Mouse (Mus musculus) stomach, postnatal 0 days (tissue): ENCODE results near the gene Sh3pxd2a. TPM values are rescaled to one million over a fixed set of nuclear protein-coding genes. Genes with fewer than 3 reads are reported as not detected.

Experiments used
- ATAC-seq: fragments of 200-750 bp; cut with Nextera tagmentation; 2 replicates; pipeline ENCODE4 v1.8.0; 2017; ENCODE audit not compliant: low FRiP score, low TSS enrichment
- DNase-seq: peaks from one replicate; pipeline ENCODE4 v3.0.0-alpha.2; 2016; ENCODE audit warnings: low spot score
- H3K27ac ChIP-seq: fragments of 300-500 bp; sonication (generic); replicated peaks from 2 replicates; pipeline ENCODE4 v1.5.1; 2014; ENCODE audit warnings: mild to moderate bottlenecking, control low read depth
- H3K27me3 ChIP-seq: fragments of 300-500 bp; sonication (generic); 2 replicates; pipeline ENCODE4 v1.6.1; 2014; ENCODE audit warnings: low read length; ENCODE audit not compliant: control insufficient read depth, insufficient read depth
- H3K36me3 ChIP-seq: fragments of 300-500 bp; sonication (generic); 2 replicates; pipeline ENCODE4 v1.6.1; 2014; ENCODE audit warnings: low read length, mixed read lengths; ENCODE audit not compliant: control insufficient read depth, insufficient read depth
- H3K4me1 ChIP-seq: fragments of 300-500 bp; sonication (generic); replicated peaks from 2 replicates; pipeline ENCODE4 v1.6.1; 2014; ENCODE audit warnings: antibody characterized with exemption; ENCODE audit not compliant: control insufficient read depth, insufficient read depth
- H3K4me2 ChIP-seq: fragments of 300-500 bp; sonication (generic); replicated peaks from 2 replicates; pipeline ENCODE4 v1.6.1; 2014; ENCODE audit warnings: low read depth, mild to moderate bottlenecking, control low read depth, moderate library complexity
- H3K4me3 ChIP-seq: fragments of 300-500 bp; sonication (generic); 2 replicates; pipeline ENCODE4 v1.5.1; 2014; ENCODE audit warnings: low read depth, low read length, control low read depth
- H3K9ac ChIP-seq: fragments of 300-500 bp; sonication (generic); 2 replicates; pipeline ENCODE4 v1.6.1; 2014; ENCODE audit warnings: mild to moderate bottlenecking, low read length, control low read depth, mixed read lengths
- H3K9me3 ChIP-seq: fragments of 300-500 bp; sonication (generic); 2 replicates; pipeline ENCODE4 v1.6.1; 2016; ENCODE audit warnings: low read length; ENCODE audit not compliant: control insufficient read depth
- CTCF ChIP-seq: IDR thresholded peaks from 2 replicates; pipeline ENCODE4 v1.5.1; 2016; ENCODE audit warnings: antibody characterized with exemption, low read depth, mild to moderate bottlenecking, moderate library complexity
- EP300 ChIP-seq: optimal IDR thresholded peaks from 2 replicates; pipeline ENCODE3; 2016; ENCODE audit warnings: antibody characterized with exemption
- WGBS: fragments of 180-500 bp; shearing (Covaris S2); extraction: QIAGEN DNeasy Blood & Tissue Kit; methylation state at CpG from one replicate; pipeline ENCODE4 v1.1.7; 2014; 5-methylcytosine and 5-hydroxymethylcytosine counted together
- polyA plus RNA-seq: library from polyadenylated mRNA; unstranded; fragments of >200 nt; fragmentation: Nextera tagmentation; extraction: Ambion mirVana; gene quantifications from 2 replicates; pipeline ENCODE4 v1.2.1, GENCODE M21; 2015

Sh3pxd2a gene
- polyA plus RNA-seq, 1 experiment from 2014 or later = 3.7 TPM

GRCm38 (mm10) chr19:47371521-47371920, 92.7 kb downstream of the Sh3pxd2a start:
- Histone ChIP-seq H3K4me1 (no peaks in the 10 kb centered on the region), H3K9me3 (no peaks in the 10 kb centered on the region), H3K27me3 (no peaks in the 10 kb centered on the region), H3K9ac (no peak overlapping the region), H3K36me3 (no peaks in the 10 kb centered on the region), H3K4me3 (no peak overlapping the region), H3K27ac (no peak overlapping the region), H3K4me2 (no peak overlapping the region)
- WGBS = 86% methylated on average over 11 of the region's 11 CpGs
- DNase-seq = no peak
- no peak for ATAC-seq
- TF ChIP-seq EP300 (no peak), CTCF (no peak)

GRCm38 (mm10) chr19:47369008-47369407, 95.2 kb downstream of the Sh3pxd2a start:
- Histone ChIP-seq H3K4me3 (no peak overlapping the region), H3K4me2 (no peak overlapping the region), H3K9ac (no peak overlapping the region), H3K4me1 (no peaks in the 10 kb centered on the region), H3K27me3 (no peaks in the 10 kb centered on the region), H3K27ac (no peak overlapping the region), H3K9me3 (no peaks in the 10 kb centered on the region), H3K36me3 (no peaks in the 10 kb centered on the region)
- DNase-seq (no peak), ATAC-seq (no peak)
- TF ChIP-seq CTCF (no peak), EP300 (no peak)
- WGBS = 63% methylated on average over 3 of the region's 3 CpGs

DNA sequence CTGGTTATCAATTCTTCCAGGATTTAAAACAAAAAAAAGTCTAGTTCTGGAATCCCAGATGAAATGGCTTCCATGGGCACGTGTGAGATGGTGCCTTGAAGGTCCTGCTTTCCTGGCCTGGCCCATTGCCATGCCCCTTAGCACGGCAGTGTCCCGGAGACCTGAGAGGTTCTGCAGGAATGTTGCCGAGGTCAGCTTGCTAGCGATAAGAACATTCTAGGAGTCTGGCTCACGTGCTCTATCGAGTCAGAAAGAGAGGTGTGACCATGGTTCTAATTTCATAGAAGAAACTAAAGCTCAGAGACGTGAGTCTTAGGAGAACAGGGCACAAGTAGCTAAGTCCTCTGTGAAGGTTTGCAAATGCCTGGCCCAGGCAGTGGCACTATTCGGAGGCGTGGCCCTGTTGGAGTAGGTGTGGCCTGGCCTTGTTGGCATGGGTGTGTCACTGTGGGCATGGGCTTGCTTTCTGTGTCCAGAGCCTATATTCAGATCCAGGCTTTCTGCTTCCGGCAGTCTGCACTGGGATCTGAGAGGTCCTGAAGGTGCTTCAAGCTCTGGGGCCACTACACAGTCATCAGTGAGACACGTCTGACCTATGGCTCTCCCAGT, 96.8 kb downstream of the Sh3pxd2a start:
- H3K36me3 ChIP-seq = no peaks in the 10 kb centered on the region
- ATAC-seq = peak; percentile 76
- H3K4me3 ChIP-seq = no peak overlapping the region
- no peak overlapping the region for H3K4me2 ChIP-seq
- H3K9me3 ChIP-seq = no peaks in the 10 kb centered on the region
- H3K4me1 ChIP-seq = no peaks in the 10 kb centered on the region
- H3K27me3 ChIP-seq = no peaks in the 10 kb centered on the region
- no peak overlapping the region for H3K9ac ChIP-seq
- no peak for TF ChIP-seq EP300
- no peak for TF ChIP-seq CTCF
- WGBS = 67% methylated on average over 12 of the region's 12 CpGs
- peak; percentile 76 for DNase-seq
- H3K27ac ChIP-seq = no peak overlapping the region

- H3K4me3 ChIP-seq = no peak overlapping the region
- WGBS = 90% methylated on average over 8 of the region's 8 CpGs
- TF ChIP-seq CTCF (no peak), EP300 (no peak)
- ATAC-seq (no peak), DNase-seq (no peak)
- H3K9ac ChIP-seq = no peak overlapping the region
- H3K27ac ChIP-seq = no peak overlapping the region
- no peaks in the 10 kb centered on the region for H3K27me3 ChIP-seq
- H3K4me1 ChIP-seq = no peaks in the 10 kb centered on the region
- no peaks in the 10 kb centered on the region for H3K36me3 ChIP-seq
- H3K4me2 ChIP-seq = no peak overlapping the region
- no peaks in the 10 kb centered on the region for H3K9me3 ChIP-seq
Observed at GRCm38 (mm10) chr19:47366576-47366975, 97.6 kb downstream of the Sh3pxd2a start.

GRCm38 (mm10) chr19:47363086-47363668, 101.0 kb downstream of the Sh3pxd2a start:
- Histone ChIP-seq H3K27ac (no peak overlapping the region), H3K36me3 (no peaks in the 10 kb centered on the region), H3K4me1 (no peaks in the 10 kb centered on the region), H3K9ac (no peak overlapping the region), H3K27me3 (no peaks in the 10 kb centered on the region), H3K9me3 (no peaks in the 10 kb centered on the region), H3K4me2 (no peak overlapping the region), H3K4me3 (no peak overlapping the region)
- TF ChIP-seq CTCF (no peak), EP300 (no peak)
- WGBS = 57% methylated on average over 9 of the region's 9 CpGs
- ATAC-seq (no peak), DNase-seq (no peak)

DNA sequence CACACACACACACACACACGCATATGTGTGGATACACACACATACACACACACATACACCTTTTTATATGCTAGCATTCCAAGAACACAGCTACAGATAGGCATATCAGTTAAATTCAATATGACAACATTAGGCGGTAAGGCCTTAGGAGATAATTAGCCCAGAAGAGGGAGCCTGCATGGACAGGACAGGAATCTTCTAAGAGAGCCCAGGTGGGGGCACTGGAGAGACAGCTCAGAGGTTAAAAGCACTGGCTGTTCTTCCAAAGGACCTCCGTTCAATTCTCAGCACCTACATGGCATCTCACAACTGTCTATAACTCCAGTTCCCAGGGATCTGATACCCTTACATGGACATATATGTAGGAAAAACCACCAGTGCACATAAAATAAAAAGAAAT, 103.3 kb downstream of the Sh3pxd2a start:
- Histone ChIP-seq H3K27ac (no peak overlapping the region), H3K4me2 (no peak overlapping the region), H3K4me3 (no peak overlapping the region), H3K36me3 (no peaks in the 10 kb centered on the region), H3K4me1 (no peaks in the 10 kb centered on the region), H3K9me3 (no peaks in the 10 kb centered on the region), H3K27me3 (no peaks in the 10 kb centered on the region), H3K9ac (no peak overlapping the region)
- no peak for DNase-seq
- whole genome bisulfite sequencing = 80% methylated on average over 3 of the region's 3 CpGs
- peak; percentile 54 for TF ChIP-seq CTCF
- TF ChIP-seq EP300 = no peak
- ATAC-seq = no peak
